Mouse (Mus musculus): ENCODE measurements at regions not wholly inside any gene's neighbourhood (a gene's known extent, or its start where the extent isn't known, plus 50 kb on each side); places are given as distances from the start of the nearest gene placed in this dataset.

- Histone ChIP-seq H3K36me3 (ENCODE audit: control insufficient read depth in 1 of 2, insufficient read depth in 2 of 2, low read length in 2 of 2) (peaks cover 0 to 12% of the 10 kb centered on the region in 2 experiments; a peak in 2 of 4 replicates), H3K4me1 (ENCODE audit: control insufficient read depth in 1 of 2, insufficient read depth in 2 of 2, low read length in 2 of 2) (peaks cover 4 to 23% of the 10 kb centered on the region in 2 experiments; a peak in 3 of 4 replicates), H3K27me3 (ENCODE audit: control insufficient read depth in 1 of 2, insufficient read depth in 2 of 2, low read length in 2 of 2) (peaks cover 2 to 4% of the 10 kb centered on the region in 2 experiments; a peak in 2 of 4 replicates), H3K9me3 (replicated peaks; ENCODE audit: insufficient read depth, low read length) (no peaks in the 10 kb centered on the region), H3K27ac (ENCODE audit: control insufficient read depth, low read depth, low read length) (no peak overlapping the region), H3K9ac (ENCODE audit: control insufficient read depth, low read depth, low read length, poor library complexity, severe bottlenecking) (no peak overlapping the region), H3K79me2 (ENCODE audit: control insufficient read depth, insufficient read depth, low read length, poor library complexity) (no peaks in the 10 kb centered on the region), H3K4me3 (ENCODE audit: control insufficient read depth in 1 of 2, insufficient read depth in 1 of 2, low read depth in 2 of 2, low read length in 2 of 2) (no peak overlapping the region)
- DNase-seq (ENCODE audit: low read depth, low spot score): no peak
- no peak for TF ChIP-seq MEF2A (IDR thresholded peaks at IDR 0.05; ENCODE audit: extremely low read depth, insufficient replicate concordance, low read depth, low read length, poor library complexity, severe bottlenecking)
- TF ChIP-seq ETS1 (IDR thresholded peaks at IDR 0.05; ENCODE audit: low read depth, low read length): no peak
- TF ChIP-seq RAD21 (IDR thresholded peaks at IDR 0.05; ENCODE audit: low read depth, low read length): no peak
- TF ChIP-seq TBP (IDR thresholded peaks at IDR 0.05; ENCODE audit: low read depth, low read length): no peak
- no peak for TF ChIP-seq SIN3A (IDR thresholded peaks at IDR 0.05; ENCODE audit: low read length)
Observed at GRCm38 (mm10) chr8:126808496-126808895, 137.1 kb downstream of the Tomm20 start.

GRCm38 (mm10) chr8:126807171-126807768 is 138.4 kb downstream of the Tomm20 start:
- Histone ChIP-seq H3K4me3 (ENCODE audit: control insufficient read depth in 1 of 2, insufficient read depth in 1 of 2, low read depth in 2 of 2, low read length in 2 of 2) (no peak overlapping the region), H3K27me3 (ENCODE audit: control insufficient read depth in 1 of 2, insufficient read depth in 2 of 2, low read length in 2 of 2) (peaks cover 2 to 4% of the 10 kb centered on the region in 2 experiments; a peak in 2 of 4 replicates), H3K9ac (ENCODE audit: control insufficient read depth, low read depth, low read length, poor library complexity, severe bottlenecking) (no peak overlapping the region), H3K9me3 (replicated peaks; ENCODE audit: insufficient read depth, low read length) (no peaks in the 10 kb centered on the region), H3K4me1 (ENCODE audit: control insufficient read depth in 1 of 2, insufficient read depth in 2 of 2, low read length in 2 of 2) (peaks cover 4 to 23% of the 10 kb centered on the region in 2 experiments; a peak in 3 of 4 replicates), H3K36me3 (ENCODE audit: control insufficient read depth in 1 of 2, insufficient read depth in 2 of 2, low read length in 2 of 2) (peaks cover 0 to 14% of the 10 kb centered on the region in 2 experiments; a peak in 2 of 4 replicates), H3K27ac (ENCODE audit: control insufficient read depth, low read depth, low read length) (no peak overlapping the region), H3K79me2 (ENCODE audit: control insufficient read depth, insufficient read depth, low read length, poor library complexity) (no peaks in the 10 kb centered on the region)
- no peak for TF ChIP-seq MYB (IDR thresholded peaks at IDR 0.05; ENCODE audit: low read depth, low read length)
- TF ChIP-seq NRF1 (IDR thresholded peaks at IDR 0.05; ENCODE audit: insufficient read depth, low read depth, low read length, poor library complexity, severe bottlenecking): no peak
- TF ChIP-seq ZMIZ1 (IDR thresholded peaks at IDR 0.05; ENCODE audit: low read depth, low read length): no peak
- 0 out of 2 replicates have a peak, but pooled peaks have one; percentile 15 for TF ChIP-seq TCF12 (IDR thresholded peaks at IDR 0.05; ENCODE audit: low read depth, low read length)
- no peak for TF ChIP-seq SMC3 (IDR thresholded peaks at IDR 0.05; ENCODE audit: low read depth, low read length)
- peak; percentile 62; the same call in 1 of the 2 replicates for TF ChIP-seq JUND (IDR thresholded peaks at IDR 0.05; ENCODE audit: low read depth, low read length)
- no peak for TF ChIP-seq MAFK (IDR thresholded peaks at IDR 0.05; ENCODE audit: borderline replicate concordance, low read depth, low read length)
- no peak for TF ChIP-seq ZKSCAN1 (IDR thresholded peaks at IDR 0.05; ENCODE audit: low read depth, low read length)
- TF ChIP-seq MXI1 (IDR thresholded peaks at IDR 0.05; ENCODE audit: low read depth, low read length): no peak
- DNase-seq (ENCODE audit: low read depth, low spot score): no peak
